Mouse (Mus musculus): ENCODE data around the gene Setd5. TPM values are rescaled to one million over a fixed set of nuclear protein-coding genes. Genes with fewer than 3 reads are reported as not detected.

Setd5 gene
- polyA plus RNA-seq, 2 experiments = 90.2 to 93.8 TPM

GRCm38 (mm10) chr6:113184163-113184562 is 107.0 kb downstream of the Setd5 start:
- DNase-seq (ENCODE audit: low spot score) (no peak), ATAC-seq (ENCODE audit: low FRiP score, low read depth) (no peak)
- H3K9ac ChIP-seq (ENCODE audit: low read depth, low read length, severe bottlenecking) = no peak overlapping the region
- H3K27me3 ChIP-seq (ENCODE audit: control insufficient read depth, insufficient read depth, low read length) = no peaks in the 10 kb centered on the region
- no peak for TF ChIP-seq POLR2A (IDR thresholded peaks at IDR 0.05; ENCODE audit: borderline replicate concordance, extremely low read depth, insufficient read depth, insufficient read length)
- H3K4me3 ChIP-seq (replicated peaks; ENCODE audit: low read length) = no peak overlapping the region
- no peaks in the 10 kb centered on the region for H3K36me3 ChIP-seq (ENCODE audit: control insufficient read depth, insufficient read depth, low read length)
- no peak overlapping the region for H3K27ac ChIP-seq (replicated peaks; ENCODE audit: low read depth, low read length)
- H3K4me2 ChIP-seq (replicated peaks; ENCODE audit: low read depth, low read length, severe bottlenecking) = no peak overlapping the region
- H3K9me3 ChIP-seq (ENCODE audit: control insufficient read depth, low read length) = no peaks in the 10 kb centered on the region
- WGBS = 75% methylated on average over 9 of the region's 9 CpGs
- H3K4me1 ChIP-seq (ENCODE audit: control insufficient read depth, insufficient read depth, low read length) = no peaks in the 10 kb centered on the region

GRCm38 (mm10) chr6:113184866-113185525 is 107.8 kb downstream of the Setd5 start:
- no peak overlapping the region for H3K4me2 ChIP-seq (replicated peaks; ENCODE audit: low read depth, low read length, severe bottlenecking)
- TF ChIP-seq POLR2A (IDR thresholded peaks at IDR 0.05; ENCODE audit: borderline replicate concordance, extremely low read depth, insufficient read depth, insufficient read length) = no peak
- H3K4me3 ChIP-seq (replicated peaks; ENCODE audit: low read length) = no peak overlapping the region
- H3K9ac ChIP-seq (ENCODE audit: low read depth, low read length, severe bottlenecking) = no peak overlapping the region
- H3K27ac ChIP-seq (replicated peaks; ENCODE audit: low read depth, low read length) = no peak overlapping the region
- no peaks in the 10 kb centered on the region for H3K27me3 ChIP-seq (ENCODE audit: control insufficient read depth, insufficient read depth, low read length)
- H3K4me1 ChIP-seq (ENCODE audit: control insufficient read depth, insufficient read depth, low read length) = no peaks in the 10 kb centered on the region
- no peak for DNase-seq (ENCODE audit: low spot score)
- H3K9me3 ChIP-seq (ENCODE audit: control insufficient read depth, low read length) = no peaks in the 10 kb centered on the region
- ATAC-seq (ENCODE audit: low FRiP score, low read depth) = no peak
- 82% methylated on average over 21 of the region's 21 CpGs for WGBS
- H3K36me3 ChIP-seq (ENCODE audit: control insufficient read depth, insufficient read depth, low read length) = no peaks in the 10 kb centered on the region

- Histone ChIP-seq H3K4me2 (replicated peaks; ENCODE audit: low read depth, low read length, severe bottlenecking) (no peak overlapping the region), H3K9ac (ENCODE audit: low read depth, low read length, severe bottlenecking) (no peak overlapping the region), H3K36me3 (ENCODE audit: control insufficient read depth, insufficient read depth, low read length) (no peaks in the 10 kb centered on the region), H3K4me1 (ENCODE audit: control insufficient read depth, insufficient read depth, low read length) (peaks cover 12% of the 10 kb centered on the region), H3K4me3 (replicated peaks; ENCODE audit: low read length) (peak overlapping the region; percentile 15; the same call in 1 of the 2 replicates), H3K27me3 (ENCODE audit: control insufficient read depth, insufficient read depth, low read length) (peaks cover 26% of the 10 kb centered on the region), H3K27ac (replicated peaks; ENCODE audit: low read depth, low read length) (no peak overlapping the region), H3K9me3 (ENCODE audit: control insufficient read depth, low read length) (no peaks in the 10 kb centered on the region)
- TF ChIP-seq POLR2A (IDR thresholded peaks at IDR 0.05; ENCODE audit: borderline replicate concordance, extremely low read depth, insufficient read depth, insufficient read length) = no peak
- DNase-seq (ENCODE audit: low spot score) (peak; percentile 60), ATAC-seq (ENCODE audit: low FRiP score, low read depth) (no peak)
- WGBS = 3% methylated on average over 44 of the region's 46 CpGs
These were observed 116.7 kb downstream of the Setd5 start for GRCm38 (mm10) chr6:113193765-113194460.

GRCm38 (mm10) chr6:113194517-113194840 is 117.3 kb downstream of the Setd5 start:
- WGBS = 6% methylated on average over 5 of the region's 5 CpGs

GRCm38 (mm10) chr6:113194841-113195595 is 117.9 kb downstream of the Setd5 start, which contains the start of gene Lhfpl4:
TSS of gene Lhfpl4 (minus strand) at chr6:113195384.
- DNase-seq (ENCODE audit: low spot score) (no peak), ATAC-seq (ENCODE audit: low FRiP score, low read depth) (no peak)
- H3K4me3 ChIP-seq (replicated peaks; ENCODE audit: low read length) = peak within 1 kb of the TSS; percentile 40
- H3K4me2 ChIP-seq (replicated peaks; ENCODE audit: low read depth, low read length, severe bottlenecking) = peak within 1 kb of the TSS; percentile 64
- WGBS = 2% methylated on average over 41 of the region's 66 CpGs
- no peak within 1 kb of the TSS for H3K27ac ChIP-seq (replicated peaks; ENCODE audit: low read depth, low read length)
- H3K9ac ChIP-seq (ENCODE audit: low read depth, low read length, severe bottlenecking) = peak within 1 kb of the TSS; percentile 12; the same call in 1 of the 2 replicates
- H3K9me3 ChIP-seq (ENCODE audit: control insufficient read depth, low read length) = no peaks in the 10 kb centered on the region
- H3K36me3 ChIP-seq (ENCODE audit: control insufficient read depth, insufficient read depth, low read length) = no peaks in the 10 kb centered on the region
- peaks cover 12% of the 10 kb centered on the region for H3K4me1 ChIP-seq (ENCODE audit: control insufficient read depth, insufficient read depth, low read length)
- TF ChIP-seq POLR2A (IDR thresholded peaks at IDR 0.05; ENCODE audit: borderline replicate concordance, extremely low read depth, insufficient read depth, insufficient read length) = no peak
- peaks cover 26% of the 10 kb centered on the region for H3K27me3 ChIP-seq (ENCODE audit: control insufficient read depth, insufficient read depth, low read length)

More at GRCm38 (mm10) chr6:113194517-113194840, 117.3 kb downstream of the Setd5 start:
- Histone ChIP-seq H3K36me3 (ENCODE audit: control insufficient read depth, insufficient read depth, low read length) (no peaks in the 10 kb centered on the region), H3K9ac (ENCODE audit: low read depth, low read length, severe bottlenecking) (0 out of 2 replicates have a peak overlapping the region, but pooled peaks have one; percentile 12), H3K4me3 (replicated peaks; ENCODE audit: low read length) (peak overlapping the region; percentile 40), H3K27ac (replicated peaks; ENCODE audit: low read depth, low read length) (no peak overlapping the region), H3K9me3 (ENCODE audit: control insufficient read depth, low read length) (no peaks in the 10 kb centered on the region), H3K4me1 (ENCODE audit: control insufficient read depth, insufficient read depth, low read length) (peaks cover 12% of the 10 kb centered on the region), H3K4me2 (replicated peaks; ENCODE audit: low read depth, low read length, severe bottlenecking) (peak overlapping the region; percentile 64), H3K27me3 (ENCODE audit: control insufficient read depth, insufficient read depth, low read length) (peaks cover 26% of the 10 kb centered on the region)
- DNase-seq (ENCODE audit: low spot score) = no peak
- no peak for ATAC-seq (ENCODE audit: low FRiP score, low read depth)
- no peak for TF ChIP-seq POLR2A (IDR thresholded peaks at IDR 0.05; ENCODE audit: borderline replicate concordance, extremely low read depth, insufficient read depth, insufficient read length)
